Mouse (Mus musculus) thymus, postnatal 36 days (tissue): ENCODE data around the gene Ptger4.

ENCODE experiments used
- DNase-seq, 2 experiments: peaks; one replicate each; pipeline ENCODE4 v3.0.0; 2022; ENCODE audit warnings: mixed read lengths in 2 of 2

Ptger4 gene

DNA sequence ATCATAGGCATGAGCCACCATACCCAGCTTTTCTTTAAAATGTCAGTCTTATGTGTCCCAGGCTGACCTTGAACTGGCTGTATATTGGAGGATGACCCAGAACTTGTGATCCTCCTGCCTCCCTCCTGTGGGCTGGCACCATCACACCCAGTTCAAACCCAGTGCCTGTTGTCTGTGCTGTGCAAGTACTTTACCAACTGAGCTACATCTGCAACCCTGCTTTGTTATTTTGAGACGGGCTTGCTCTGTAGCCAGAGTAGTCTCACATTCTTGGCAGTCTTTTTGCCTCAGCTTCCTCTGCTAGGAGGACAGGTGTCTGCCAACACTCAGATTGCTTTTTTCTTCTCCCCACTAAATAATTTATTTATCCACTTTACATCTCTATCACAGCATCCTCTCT lies 86.6 kb downstream of the Ptger4 start:
- no peak for DNase-seq
